Mouse (Mus musculus) thymus, adult 2 months (tissue): ENCODE measurements around the gene Slc22a12. TPM values are rescaled to one million over a fixed set of nuclear protein-coding genes. Genes with fewer than 3 reads are reported as not detected.
A peak's percentile ranks its signal among the peaks of the same experiment; 100 is the strongest.

Experiments
- DNase-seq: peaks from one replicate; pipeline ENCODE4 v3.0.0; 2021
- H3K27ac ChIP-seq: fragments of 200-500 bp; 2 replicates; pipeline ENCODE4 v1.5.1; 2012; ENCODE audit warnings: low read length, control low read depth; ENCODE audit not compliant: control insufficient read depth, insufficient read depth
- H3K27me3 ChIP-seq: fragments of 200-500 bp; 2 replicates; pipeline ENCODE4 v1.6.1; 2012; ENCODE audit warnings: mild to moderate bottlenecking, low read length, moderate library complexity, mixed read lengths; ENCODE audit not compliant: control insufficient read depth, insufficient read depth
- H3K36me3 ChIP-seq: fragments of 200-500 bp; 2 replicates; pipeline ENCODE4 v1.6.1; 2012; ENCODE audit warnings: mild to moderate bottlenecking, low read length, moderate library complexity; ENCODE audit not compliant: control insufficient read depth, insufficient read depth
- H3K4me1 ChIP-seq: fragments of 200-500 bp; replicated peaks from 2 replicates; pipeline ENCODE4 v1.6.1; 2012; ENCODE audit warnings: low read length; ENCODE audit not compliant: control insufficient read depth, insufficient read depth
- H3K4me3 ChIP-seq: fragments of 200-500 bp; 2 replicates; pipeline ENCODE4 v1.5.1; 2012; ENCODE audit warnings: mild to moderate bottlenecking, low read length, control low read depth, moderate library complexity; ENCODE audit not compliant: control insufficient read depth, insufficient read depth
- CTCF ChIP-seq: fragments of 200-500 bp; IDR thresholded peaks from 2 replicates; pipeline ENCODE4 v1.5.1; 2012; ENCODE audit warnings: mild to moderate bottlenecking, control low read depth, low read length, moderate library complexity, borderline replicate concordance; ENCODE audit not compliant: control insufficient read depth, poor library complexity, insufficient read depth; ENCODE audit errors: extremely low read depth
- POLR2A ChIP-seq: fragments of 200-500 bp; IDR thresholded peaks from 2 replicates; pipeline ENCODE4 v1.6.1; 2012; ENCODE audit warnings: mild to moderate bottlenecking, low read length, control low read depth, moderate library complexity; ENCODE audit not compliant: control insufficient read depth, poor library complexity, insufficient read depth; ENCODE audit errors: extremely low read depth
- WGBS: fragments of 180-500 bp; shearing (Covaris S2); methylation state at CpG from one replicate; pipeline ENCODE4 v1.1.7; 2018; 5-methylcytosine and 5-hydroxymethylcytosine counted together
- polyA plus RNA-seq: library from polyadenylated mRNA; depleted of rRNA; stranded (reverse); fragments of >200 nt; gene quantifications from 2 replicates; pipeline ENCODE4 v1.2.3, GENCODE M21; 2012

Slc22a12 gene
- polyA plus RNA-seq, 1 experiment, result 0.74 TPM

- peaks cover 33% of the 10 kb centered on the region; the same call in 1 of the 2 replicates for H3K27me3 ChIP-seq
- H3K4me3 ChIP-seq, result no peak overlapping the region
- 2% methylated on average over 25 of the region's 25 CpGs for WGBS
- TF ChIP-seq CTCF, result no peak
- no peak for TF ChIP-seq POLR2A
- DNase-seq, result peak; percentile 23
- H3K36me3 ChIP-seq, result no peaks in the 10 kb centered on the region
- H3K4me1 ChIP-seq, result peaks cover 3% of the 10 kb centered on the region
- no peak overlapping the region for H3K27ac ChIP-seq
Measured at GRCm38 (mm10) chr19:6502035-6502541, 40.7 kb downstream of the Slc22a12 start.

GRCm38 (mm10) chr19:6500636-6501025 is 42.2 kb downstream of the Slc22a12 start:
- Histone ChIP-seq H3K4me3 (no peak overlapping the region), H3K27me3 (peaks cover 42% of the 10 kb centered on the region), H3K36me3 (no peaks in the 10 kb centered on the region), H3K27ac (no peak overlapping the region), H3K4me1 (peaks cover 3% of the 10 kb centered on the region)
- no peak for TF ChIP-seq POLR2A
- no peak for TF ChIP-seq CTCF
- no peak for DNase-seq
- 50% methylated on average over 2 of the region's 2 CpGs for WGBS

DNA sequence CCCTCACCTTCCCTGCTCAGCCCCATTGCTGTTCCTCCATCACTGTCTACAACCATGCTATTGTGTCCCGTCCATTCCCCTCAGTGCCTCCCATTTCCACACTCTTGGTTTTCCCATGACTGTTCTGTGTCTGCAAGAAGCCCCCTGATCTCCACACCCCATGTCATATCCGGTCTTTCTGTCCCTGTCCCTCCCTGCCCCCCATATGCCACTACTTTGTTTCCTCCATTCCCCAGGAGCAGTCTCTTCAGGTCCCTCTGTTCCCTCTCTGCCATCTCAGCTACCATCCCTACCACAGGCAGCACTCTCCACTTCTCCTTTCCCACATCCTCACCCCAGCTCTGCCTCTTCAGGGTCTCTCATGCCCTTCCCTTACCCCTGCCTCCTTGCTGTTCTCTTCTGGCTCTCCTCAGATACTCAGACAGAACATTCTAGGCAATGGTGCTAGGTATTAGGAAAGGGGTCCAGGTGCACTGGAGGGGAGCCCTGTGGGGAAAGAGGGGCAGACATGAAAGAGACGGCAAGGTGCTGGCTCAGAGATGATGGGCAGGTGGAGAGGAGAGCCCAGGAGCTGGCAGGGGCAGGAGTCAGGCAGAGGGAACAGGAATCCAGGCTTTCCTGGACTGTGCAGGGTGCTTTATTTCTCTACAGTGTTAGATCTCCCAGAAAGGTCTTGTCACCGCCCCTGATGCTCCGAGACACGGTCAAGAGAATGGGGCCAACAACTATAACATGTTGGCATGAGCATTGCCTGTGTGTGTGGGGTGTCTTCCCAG is 42.8 kb downstream of the Slc22a12 start:
- H3K36me3 ChIP-seq, result no peaks in the 10 kb centered on the region
- TF ChIP-seq POLR2A (no peak), CTCF (no peak)
- peaks cover 3% of the 10 kb centered on the region for H3K4me1 ChIP-seq
- no peak overlapping the region for H3K4me3 ChIP-seq
- H3K27me3 ChIP-seq, result peaks cover 44% of the 10 kb centered on the region
- WGBS, result 61% methylated on average over 6 of the region's 6 CpGs
- no peak overlapping the region for H3K27ac ChIP-seq
- no peak for DNase-seq

GRCm38 (mm10) chr19:6498350-6499131 is 44.3 kb downstream of the Slc22a12 start:
- peaks cover 46% of the 10 kb centered on the region for H3K27me3 ChIP-seq
- DNase-seq, result no peak
- 12% methylated on average over 28 of the region's 38 CpGs for WGBS
- no peak overlapping the region for H3K4me3 ChIP-seq
- H3K36me3 ChIP-seq, result no peaks in the 10 kb centered on the region
- H3K27ac ChIP-seq, result no peak overlapping the region
- TF ChIP-seq POLR2A (no peak), CTCF (no peak)
- peaks cover 3% of the 10 kb centered on the region for H3K4me1 ChIP-seq

DNA sequence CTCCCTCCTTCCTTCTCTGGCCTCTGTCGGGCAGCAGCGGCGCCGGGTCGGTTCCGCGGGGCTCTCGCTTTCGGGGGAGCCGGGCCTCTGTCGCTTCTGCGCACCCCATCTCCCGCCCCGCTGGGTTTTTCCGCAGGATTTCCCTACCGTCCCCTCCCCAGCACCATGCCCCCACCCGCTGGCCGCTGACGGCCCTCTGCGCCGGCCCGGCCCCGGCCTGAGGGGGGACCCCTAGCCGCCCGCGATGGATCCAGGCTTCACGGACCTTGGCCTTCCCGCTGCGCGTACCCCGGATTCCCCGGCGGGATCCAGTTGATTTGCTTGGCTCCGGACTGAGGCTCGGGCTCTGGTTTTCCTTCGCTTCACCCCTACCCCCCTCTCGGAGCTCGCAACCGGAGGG is 45.0 kb downstream of the Slc22a12 start:
- no peaks in the 10 kb centered on the region for H3K36me3 ChIP-seq
- no peak overlapping the region for H3K27ac ChIP-seq
- H3K27me3 ChIP-seq, result peaks cover 46% of the 10 kb centered on the region
- no peak for TF ChIP-seq POLR2A
- TF ChIP-seq CTCF, result no peak
- no peak for DNase-seq
- WGBS, result 2% methylated on average over 31 of the region's 39 CpGs
- H3K4me3 ChIP-seq, result no peak overlapping the region
- H3K4me1 ChIP-seq, result peaks cover 3% of the 10 kb centered on the region

- H3K27me3 ChIP-seq, result peaks cover 46% of the 10 kb centered on the region
- no peak overlapping the region for H3K4me3 ChIP-seq
- 3% methylated on average over 18 of the region's 39 CpGs for WGBS
- no peak overlapping the region for H3K27ac ChIP-seq
- no peak for DNase-seq
- TF ChIP-seq POLR2A (no peak), CTCF (no peak)
- peaks cover 3% of the 10 kb centered on the region for H3K4me1 ChIP-seq
- no peaks in the 10 kb centered on the region for H3K36me3 ChIP-seq
Measured at GRCm38 (mm10) chr19:6497150-6497801, 45.6 kb downstream of the Slc22a12 start.
